Mouse (Mus musculus) spleen, postnatal 10 days (tissue): ENCODE data around the gene Clip2.
"Not testable (repeated sequence)": the region's sequence is repeated elsewhere in the genome, so short reads cannot be mapped to it uniquely, and the experiment has no call there.

Experiments used
- DNase-seq, 2 experiments: peaks; one replicate each; pipeline ENCODE4 v3.0.0; 2021 to 2022; ENCODE audit warnings: low spot score in 2 of 2

The Clip2 gene

DNA sequence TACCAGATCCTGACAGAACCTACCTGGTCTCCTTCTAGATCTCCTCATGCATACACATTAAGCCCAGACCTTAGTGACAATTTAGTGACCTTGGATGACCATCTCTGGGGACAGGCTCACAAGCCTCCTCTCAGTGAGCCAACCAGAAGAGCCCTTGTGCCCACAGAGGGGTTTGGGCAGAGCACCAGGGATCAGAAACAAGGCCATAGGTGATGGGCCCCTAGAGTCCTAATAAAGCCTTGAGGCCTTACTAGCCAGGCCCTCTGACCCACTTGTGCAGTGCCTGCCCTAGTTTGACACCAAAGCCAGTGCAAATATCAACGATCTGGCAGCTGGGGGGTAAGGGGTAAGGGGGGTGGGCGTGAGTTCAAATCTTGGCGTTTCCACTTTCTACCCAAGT lies 93.8 kb downstream of the Clip2 start:
- no peak for DNase-seq

DNA sequence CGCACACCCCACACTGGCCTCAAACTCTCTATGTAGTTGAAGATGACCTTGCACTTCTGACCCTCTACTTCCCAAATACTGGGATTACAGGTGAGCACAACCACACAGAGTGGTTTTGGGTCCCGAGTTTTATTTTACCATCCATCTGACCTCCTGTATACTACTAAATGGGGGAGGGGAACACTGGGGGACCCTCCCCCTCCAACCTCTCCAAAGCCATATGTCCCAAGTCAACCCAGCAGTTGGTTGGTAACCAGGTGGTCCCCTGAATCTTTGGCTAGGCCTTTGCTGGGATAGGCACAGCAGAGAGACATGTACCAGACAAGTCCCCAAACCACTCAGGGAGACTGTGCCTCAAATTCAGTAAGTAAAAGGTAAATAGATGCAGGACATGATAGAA lies 94.9 kb downstream of the Clip2 start:
- DNase-seq, result no peak

DNA sequence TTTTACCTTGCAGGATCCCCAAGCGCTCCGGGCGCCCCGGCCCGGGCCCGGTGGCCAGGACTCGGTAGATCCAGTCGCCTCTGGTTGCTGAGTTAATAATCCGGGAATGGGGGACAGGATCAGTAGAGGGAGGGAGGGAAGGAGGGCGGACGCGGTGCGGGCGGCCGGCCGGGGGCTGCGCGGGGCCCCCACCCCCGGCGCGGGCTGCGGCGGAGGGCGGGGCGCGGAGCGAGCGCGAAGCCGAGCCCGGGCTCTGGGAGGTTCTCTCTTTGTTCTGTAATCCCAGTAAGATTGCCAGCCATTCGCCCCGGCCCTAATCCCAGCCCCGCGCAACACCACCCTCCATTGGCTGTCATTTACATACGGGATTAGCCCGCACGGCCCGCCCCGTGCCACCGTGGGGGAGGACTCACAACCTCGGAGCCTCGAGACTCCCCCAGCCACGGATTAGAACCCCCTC lies 95.7 kb downstream of the Clip2 start, which contains the start of gene Gtf2ird1:
Gene Gtf2ird1 (minus strand): TSS at position 214 of the 460 bp plus-strand sequence.
- DNase-seq, result peak in 1 of 2 experiments; percentile 51

DNA sequence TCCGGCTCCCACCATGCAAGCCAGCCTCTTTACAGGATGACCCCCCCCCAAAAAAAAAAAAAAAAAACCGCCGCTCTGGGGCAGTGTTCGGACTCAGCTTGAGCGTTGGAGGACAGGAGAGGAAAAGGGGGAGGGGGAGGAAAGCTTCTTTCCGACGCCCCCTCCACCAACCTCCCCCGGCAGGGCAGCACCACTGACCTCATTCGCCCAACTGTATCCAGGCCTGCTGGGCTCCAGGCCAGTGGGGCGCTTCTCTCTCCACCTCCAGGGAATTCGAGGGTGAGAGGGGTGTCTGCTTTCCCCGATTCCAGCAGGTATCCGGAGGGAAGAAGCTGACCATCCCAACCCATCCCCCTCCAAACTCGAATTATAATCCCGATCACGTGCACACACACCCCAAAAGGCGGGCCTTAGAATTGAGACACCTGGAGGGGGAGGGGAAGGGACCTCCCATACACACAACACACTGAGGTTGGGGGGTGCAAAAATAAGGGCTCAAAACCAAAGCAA lies 96.3 kb downstream of the Clip2 start:
- DNase-seq, result peak in 1 of 2 experiments; percentile 21

DNA sequence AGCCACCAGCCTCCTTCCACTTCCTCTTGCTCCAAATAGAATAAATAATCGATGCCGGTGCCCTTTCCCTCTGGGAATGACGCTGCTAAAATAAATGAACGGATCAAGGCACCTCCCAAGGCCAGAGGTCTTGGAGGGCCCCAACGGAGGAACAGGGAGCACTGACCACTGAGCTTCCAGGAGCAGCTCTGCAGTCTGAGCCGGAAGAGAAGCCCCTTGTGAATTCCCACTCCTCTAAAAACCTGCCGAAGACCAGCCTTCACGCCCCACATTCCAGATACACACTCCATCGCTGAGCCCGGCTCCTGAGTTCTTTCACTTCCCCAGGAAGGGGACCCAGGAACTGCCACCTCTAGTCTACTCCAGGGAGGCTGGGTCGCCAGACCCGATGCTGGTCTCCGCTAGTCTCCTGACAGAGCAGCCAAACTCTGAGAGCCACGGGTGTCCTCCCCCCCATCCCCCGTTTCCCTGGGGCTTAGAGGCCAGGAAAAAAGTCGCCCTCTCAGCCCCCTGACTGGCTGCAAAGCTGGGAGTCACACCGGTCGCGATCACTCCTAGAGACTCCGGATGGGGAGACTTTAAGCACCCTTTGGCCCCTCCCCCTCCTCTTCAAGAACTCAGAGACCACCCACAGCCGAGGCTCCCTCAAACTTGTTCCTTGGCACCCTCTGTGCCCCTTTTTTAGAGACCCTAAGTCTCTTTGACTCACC lies 96.9 kb downstream of the Clip2 start:
- peak in 1 of 2 experiments; percentile 28 for DNase-seq

DNA sequence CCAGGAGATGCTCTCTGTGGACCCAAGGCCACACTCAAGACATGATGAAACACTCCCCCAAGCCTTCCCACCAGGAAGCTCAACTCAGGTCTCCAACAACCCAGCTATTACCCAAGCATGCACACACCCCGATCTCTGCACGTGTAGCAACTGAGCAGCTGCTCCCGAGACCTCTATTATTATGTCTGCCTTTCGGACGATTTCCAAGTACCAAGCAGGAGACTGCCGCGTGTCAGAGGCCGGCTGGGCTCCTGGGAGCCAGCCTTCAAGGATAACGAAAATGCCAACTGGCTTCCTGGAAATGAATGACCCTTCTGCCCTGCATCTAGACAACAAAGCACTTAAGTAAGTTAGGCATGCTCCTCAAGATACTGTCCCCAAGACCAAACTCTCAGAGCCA lies 97.8 kb downstream of the Clip2 start:
- DNase-seq, result no peak

DNA sequence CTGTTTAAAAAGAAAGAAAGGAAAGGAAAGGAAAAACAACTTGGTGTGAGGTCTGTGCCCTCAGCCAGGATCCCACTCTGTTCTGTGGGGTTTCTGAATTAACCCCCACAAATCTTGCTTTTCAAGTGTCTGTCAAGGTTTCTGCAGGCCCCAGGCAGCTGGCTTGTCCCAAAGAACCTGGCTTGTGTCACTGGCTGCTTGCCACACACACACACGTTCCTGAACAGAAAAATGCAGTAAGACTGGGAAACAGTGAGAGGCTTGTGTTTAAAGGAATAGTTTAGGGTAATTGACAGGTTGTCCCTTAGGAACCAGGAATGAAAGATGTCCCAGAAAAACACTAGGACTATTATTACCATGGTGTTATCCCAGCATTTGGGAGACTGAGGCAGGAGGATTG lies 98.7 kb downstream of the Clip2 start:
- DNase-seq, result no peak

DNA sequence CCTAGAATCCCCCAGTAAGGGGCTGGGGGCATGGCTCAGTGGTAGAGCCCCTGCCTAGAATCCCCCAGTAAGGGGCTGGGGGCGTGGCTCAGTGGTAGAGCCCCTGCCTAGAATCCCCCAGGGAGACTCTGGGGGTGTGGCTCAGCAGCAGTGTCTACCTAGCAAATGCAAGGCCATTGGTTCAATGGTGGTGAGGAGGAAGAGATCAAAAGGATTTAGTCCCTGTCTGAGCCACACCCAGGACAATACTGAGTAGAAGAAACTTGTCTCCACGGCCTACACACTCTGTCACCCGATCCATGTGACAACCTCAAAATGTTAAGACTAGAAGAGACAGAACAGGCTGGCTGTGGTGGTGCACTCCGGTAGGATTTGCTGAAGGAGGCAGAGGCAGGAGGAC lies 105.5 kb downstream of the Clip2 start:
- DNase-seq, result not testable (repeated sequence)

DNA sequence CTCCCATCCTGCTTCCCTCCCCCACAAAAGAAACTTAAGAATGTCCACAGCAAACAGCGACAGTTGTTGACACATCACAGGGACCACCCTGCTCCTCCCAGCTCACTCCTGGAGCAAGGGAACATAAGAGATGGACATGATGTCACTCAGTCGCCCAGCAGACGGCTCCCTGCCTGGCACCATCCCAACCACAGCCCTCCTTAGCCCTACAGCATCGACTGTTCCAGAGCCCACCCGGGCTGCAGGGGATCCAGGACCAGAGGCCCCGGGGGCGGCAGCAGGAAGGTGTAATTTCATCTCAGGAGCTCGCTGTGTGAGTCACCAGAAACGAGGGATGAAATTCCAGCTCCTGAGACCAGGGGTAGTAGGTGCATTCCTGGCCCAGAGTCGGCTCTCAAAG lies 106.3 kb downstream of the Clip2 start:
- DNase-seq, result no peak

DNA sequence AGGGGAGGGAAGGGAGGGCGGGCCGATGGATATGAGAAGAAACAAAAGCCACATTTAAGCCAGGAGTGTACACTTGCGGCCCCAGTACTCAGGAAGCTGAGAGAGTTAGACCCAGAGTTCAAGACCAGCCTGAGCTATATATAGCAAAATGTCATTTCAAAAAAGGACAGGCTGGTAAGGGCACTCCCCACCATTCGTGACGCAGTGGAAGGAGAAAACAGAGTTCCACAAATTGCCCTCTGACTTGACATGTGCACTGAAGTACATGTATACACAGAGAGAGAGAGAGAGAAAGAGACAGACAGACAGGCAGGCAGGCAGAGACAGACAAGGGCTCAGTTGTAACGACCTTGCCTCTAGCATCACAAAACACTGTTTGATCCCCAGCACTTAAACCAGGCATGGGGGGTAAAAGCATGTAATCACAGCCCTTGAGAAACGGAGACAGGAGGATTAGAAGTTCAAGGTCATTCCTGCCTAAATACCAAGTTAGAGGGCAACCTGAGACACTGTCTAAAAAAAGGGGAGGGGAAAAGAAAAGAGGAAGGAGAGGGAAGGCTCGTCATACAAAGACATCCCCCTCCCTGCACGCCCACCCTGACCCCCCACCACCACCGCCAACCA lies 106.9 kb downstream of the Clip2 start:
- no peak for DNase-seq

DNA sequence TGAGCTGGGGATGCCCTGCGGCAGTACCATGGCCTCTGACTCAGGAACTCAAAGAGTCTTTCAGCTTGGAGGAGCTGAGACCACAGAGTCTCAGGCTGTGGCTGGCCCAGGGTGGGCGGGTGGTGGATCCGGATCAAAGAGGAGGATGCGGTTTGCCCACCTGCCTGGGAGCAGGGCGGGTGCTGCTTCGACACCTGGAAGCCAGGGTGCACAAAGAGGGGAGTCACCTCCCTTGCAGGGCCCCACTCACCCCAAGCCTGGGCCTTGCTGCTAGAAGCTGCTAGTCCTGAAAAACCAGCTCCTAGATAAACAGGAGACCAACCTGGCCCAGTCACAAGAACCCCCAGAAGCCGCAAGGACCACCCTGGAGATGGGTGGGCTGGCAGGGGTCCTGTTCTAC lies 107.8 kb downstream of the Clip2 start:
- DNase-seq, result peak in 1 of 2 experiments; percentile 42

DNA sequence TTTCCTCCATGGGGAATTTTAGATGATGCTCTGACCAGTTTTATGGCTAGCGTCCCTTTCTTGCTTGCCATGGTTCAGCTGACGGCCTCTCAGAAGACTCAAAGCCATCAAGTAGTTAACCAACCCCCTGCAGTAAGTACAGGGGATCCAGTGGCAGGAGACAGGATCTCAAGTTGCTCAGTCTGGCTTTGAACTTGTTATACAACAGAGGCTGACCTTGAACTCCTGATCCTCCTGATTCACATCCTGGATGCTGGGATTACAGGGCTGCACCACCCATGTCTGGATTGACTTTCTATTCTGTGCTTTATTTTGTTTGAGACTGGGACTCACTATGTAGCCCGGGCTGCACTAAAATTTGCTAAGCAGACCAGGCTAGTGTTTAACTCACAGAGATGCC lies 110.2 kb downstream of the Clip2 start:
- DNase-seq, result no peak

DNA sequence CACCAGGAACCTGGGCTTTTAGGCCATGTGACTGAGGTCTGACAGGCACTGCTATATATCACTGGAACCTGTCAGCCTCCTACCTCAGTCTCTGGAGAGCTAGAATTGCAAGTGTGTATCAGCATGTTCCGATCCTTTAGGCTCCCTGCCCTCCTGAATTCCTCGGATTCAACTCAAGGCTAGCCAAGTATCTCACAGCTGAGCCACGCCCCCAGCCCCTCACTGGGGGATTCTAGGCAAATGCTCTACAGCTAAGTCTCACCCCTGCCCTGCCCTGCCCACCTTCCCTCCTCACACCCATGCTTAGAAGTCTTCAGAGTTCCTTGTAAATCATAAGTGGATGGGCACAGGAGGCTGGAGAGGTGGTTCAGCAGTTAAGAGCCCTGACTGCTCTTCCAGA lies 111.1 kb downstream of the Clip2 start:
- no peak for DNase-seq

DNA sequence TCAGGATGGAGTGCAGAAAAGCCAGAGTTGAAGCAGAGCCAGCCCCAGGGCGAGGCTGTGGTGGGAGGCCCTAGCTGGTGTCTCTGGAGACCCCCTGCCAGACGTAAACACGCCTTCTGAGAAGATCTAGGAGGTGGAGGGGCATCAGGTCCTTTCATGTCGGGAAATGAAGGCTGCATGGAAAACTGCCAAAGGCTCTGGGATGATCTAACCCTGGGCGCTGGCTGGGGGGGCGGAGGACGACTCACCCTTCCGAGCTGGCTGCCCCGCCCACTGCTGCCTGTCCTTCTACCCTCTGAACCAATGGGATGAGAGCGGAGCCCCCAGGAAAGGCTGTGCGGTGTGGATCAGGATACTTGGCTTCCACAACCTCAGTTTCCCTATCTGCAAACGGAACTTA lies 112.1 kb downstream of the Clip2 start:
- no peak for DNase-seq

DNA sequence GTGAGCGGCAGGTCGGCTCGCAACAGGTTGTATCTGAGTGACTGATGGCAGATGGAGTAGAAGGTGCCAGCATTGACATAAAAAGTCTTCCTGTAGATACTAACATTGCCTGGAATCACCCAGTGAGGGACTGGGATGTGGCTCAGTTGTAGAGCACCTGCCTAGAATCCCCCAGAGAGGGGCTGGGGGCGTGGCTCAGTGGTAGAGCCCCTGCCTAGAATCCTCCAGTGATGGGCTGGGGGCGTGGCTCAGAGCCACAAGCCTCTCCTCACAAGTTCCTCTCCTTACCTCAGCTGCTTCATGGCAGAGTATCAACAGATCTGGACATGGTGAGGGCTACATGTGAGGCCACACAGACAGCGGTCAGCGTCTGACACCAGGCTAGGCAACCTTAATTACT lies 112.8 kb downstream of the Clip2 start:
- no peak for DNase-seq
